In genomic region chr17:80205657-80206056, GRCm38 (mm10) we compare ENCODE assay signal across 10 mouse cellular contexts. TPM values are rescaled to one million over a fixed set of nuclear protein-coding genes. Genes with fewer than 3 reads are reported as not detected.
DNase-seq lines count a peak whose midpoint lies in the region; ATAC-seq and TF ChIP-seq lines count a peak whose summit lies in the region.
"Had no signal": no experiment of that assay in that cellular context is flagged by ENCODE, and none has a peak within 500 bp of the region (broad histone marks: within the 10 kb centered on the region; RNA-seq: fewer than 3 reads in every experiment).

No protein-coding gene starts in this region.

- H3K9ac ChIP-seq in hindbrain, embryonic 14.5 days: peak overlapping the region; percentile 99
- peak overlapping the region; percentile 98; the same call in 1 of the 2 replicates for H3K9ac ChIP-seq in midbrain, embryonic 14.5 days (replicated peaks; ENCODE audit: low read length)

- peaks cover 3% of the 10 kb centered on the region; the same call in 1 of the 2 replicates for H3K4me1 ChIP-seq in kidney, adult 2 months (ENCODE audit: control insufficient read depth, insufficient read depth, low read length)
- peaks cover 6% of the 10 kb centered on the region for H3K4me1 ChIP-seq in bone marrow macrophage, adult 2 months (ENCODE audit: control insufficient read depth, insufficient read depth, low read length)
- H3K4me1 ChIP-seq in hindbrain, embryonic 14.5 days (replicated peaks; ENCODE audit: control insufficient read depth, insufficient read depth, low read length): peaks cover 16% of the 10 kb centered on the region
- peaks cover 9% of the 10 kb centered on the region for H3K4me1 ChIP-seq in midbrain, embryonic 14.5 days (ENCODE audit: control insufficient read depth, insufficient read depth, low read length)

- peak overlapping the region; percentile 98 for H3K4me2 ChIP-seq in hindbrain, embryonic 14.5 days (replicated peaks)
- peak overlapping the region; percentile 93 for H3K4me2 ChIP-seq in midbrain, embryonic 14.5 days (ENCODE audit: low read length)

- H3K27me3 ChIP-seq in kidney, adult 2 months (replicated peaks; ENCODE audit: control insufficient read depth, insufficient read depth, low read length): no peaks in the 10 kb centered on the region
- H3K27me3 ChIP-seq in hindbrain, embryonic 14.5 days (ENCODE audit: control insufficient read depth, insufficient read depth, low read length): no peaks in the 10 kb centered on the region
- H3K27me3 ChIP-seq in midbrain, embryonic 14.5 days (ENCODE audit: control insufficient read depth, insufficient read depth, low read length): no peaks in the 10 kb centered on the region

- H3K36me3 ChIP-seq in kidney, adult 2 months (ENCODE audit: control insufficient read depth, insufficient read depth, low read length): peaks cover 11% of the 10 kb centered on the region
- H3K36me3 ChIP-seq in hindbrain, embryonic 14.5 days (replicated peaks; ENCODE audit: control insufficient read depth, insufficient read depth): peaks cover 45% of the 10 kb centered on the region
- H3K36me3 ChIP-seq in midbrain, embryonic 14.5 days (ENCODE audit: control insufficient read depth, insufficient read depth, low read length): peaks cover 40% of the 10 kb centered on the region

- TF ChIP-seq POLR2A in kidney, adult 2 months (IDR thresholded peaks at IDR 0.05; ENCODE audit: low read depth, low read length): no peak
- no peak for TF ChIP-seq POLR2A in bone marrow macrophage, adult 2 months (IDR thresholded peaks at IDR 0.05; ENCODE audit: borderline replicate concordance, low read depth, low read length)

- no peak for ATAC-seq in hindbrain, embryonic 14.5 days (ENCODE audit: low FRiP score)
- ATAC-seq in midbrain, embryonic 14.5 days (ENCODE audit: low FRiP score, low TSS enrichment): no peak
- no peak for ATAC-seq in cerebellum, adult (ENCODE audit: insufficient number of reproducible peaks, low FRiP score, low TSS enrichment)

- 3% methylated on average over 5 of the region's 5 CpGs for WGBS in kidney, adult 2 months
- 30% methylated on average over 5 of the region's 5 CpGs for WGBS in hindbrain, embryonic 14.5 days
- 33% methylated on average over 5 of the region's 5 CpGs for WGBS in midbrain, embryonic 14.5 days

- DNase-seq in kidney, adult 2 months: no peak
- DNase-seq in kidney, postnatal 10 days: no peak
- no peak for DNase-seq in hindbrain, embryonic 14.5 days (ENCODE audit: low spot score)
- no peak for DNase-seq in midbrain, embryonic 14.5 days
- DNase-seq in right cerebral cortex, adult 18-20 months: no peak
- DNase-seq in adrenal gland, postnatal 14 days: no peak
- DNase-seq: gastrocnemius, postnatal 36 days had no signal

- H3K9me3 ChIP-seq in hindbrain, embryonic 14.5 days (ENCODE audit: control insufficient read depth, low read length): no peaks in the 10 kb centered on the region
- H3K9me3 ChIP-seq in midbrain, embryonic 14.5 days (ENCODE audit: control insufficient read depth, low read length): no peaks in the 10 kb centered on the region

- no peak overlapping the region for H3K27ac ChIP-seq in kidney, adult 2 months (ENCODE audit: insufficient read depth, low read depth, low read length)
- H3K27ac ChIP-seq in bone marrow macrophage, adult 2 months (ENCODE audit: insufficient read depth, low read depth, low read length): no peak overlapping the region
- H3K27ac ChIP-seq in hindbrain, embryonic 14.5 days: peak overlapping the region; percentile 100
- peak overlapping the region; percentile 99; the same call in 1 of the 2 replicates for H3K27ac ChIP-seq in midbrain, embryonic 14.5 days (replicated peaks; ENCODE audit: low read depth, low read length)

- TF ChIP-seq CTCF in kidney, adult 2 months (conservative IDR thresholded peaks at IDR 0.05; ENCODE audit: insufficient read depth, insufficient read length, low read depth, low read length): no peak
- no peak for TF ChIP-seq CTCF in bone marrow macrophage, adult 2 months (IDR thresholded peaks at IDR 0.05; ENCODE audit: low read depth, low read length)

- H3K4me3 ChIP-seq in kidney, adult 2 months (ENCODE audit: insufficient read depth, low read depth, low read length): peak overlapping the region; percentile 76; the same call in 1 of the 2 replicates
- H3K4me3 ChIP-seq in bone marrow macrophage, adult 2 months (ENCODE audit: insufficient read depth, low read length): peak overlapping the region; percentile 97
- peak overlapping the region; percentile 91 for H3K4me3 ChIP-seq in hindbrain, embryonic 14.5 days (replicated peaks; ENCODE audit: low read length)
- H3K4me3 ChIP-seq in midbrain, embryonic 14.5 days (replicated peaks; ENCODE audit: low read depth, low read length): peak overlapping the region; percentile 89

RNA-seq across cellular contexts. Expression of gene Srsf7, which starts 1.4 kb away (rescaled TPM):
- polyA plus RNA-seq in kidney, adult 2 months (2012; rRNA removed): 26.5 and 34.3 TPM in 2 replicates
- 83.7 and 102 TPM in 2 replicates for polyA plus RNA-seq in bone marrow macrophage, adult 2 months (2012; ENCODE audit: insufficient read depth, insufficient read length, missing spikeins)
- 389 and 452 TPM in 2 replicates for polyA plus RNA-seq in hindbrain, embryonic 14.5 days (2014; fragmentation: Nextera tagmentation; extraction: Ambion mirVana)
- 459 and 531 TPM in 2 replicates for polyA plus RNA-seq in midbrain, embryonic 14.5 days (2014; fragmentation: Nextera tagmentation; extraction: Ambion mirVana)
- 123 and 131 TPM in 2 replicates for total RNA-seq in adrenal gland, postnatal 14 days (2021)

RNA-seq across cellular contexts. Expression of gene Ttc39d, which starts 1.6 kb away (rescaled TPM):
- polyA plus RNA-seq in kidney, adult 2 months (2012; rRNA removed): 0.04 and 0.05 TPM in 2 replicates
- polyA plus RNA-seq in bone marrow macrophage, adult 2 months (2012; ENCODE audit: insufficient read depth, insufficient read length, missing spikeins): not detected in 2 replicates
- polyA plus RNA-seq in hindbrain, embryonic 14.5 days (2014; fragmentation: Nextera tagmentation; extraction: Ambion mirVana): 0.15 and 0.26 TPM in 2 replicates
- 0.11 TPM in 1 of 2 replicates, not detected in the other for polyA plus RNA-seq in midbrain, embryonic 14.5 days (2014; fragmentation: Nextera tagmentation; extraction: Ambion mirVana)
- 0.15 TPM in 1 of 2 replicates, not detected in the other for total RNA-seq in adrenal gland, postnatal 14 days (2021)
- total RNA-seq: gastrocnemius, postnatal 36 days had no signal
- polyA plus RNA-seq: small intestine, adult 2 months had no signal

RNA-seq across cellular contexts. Expression of gene Gemin6, which starts 18.6 kb away (rescaled TPM):
- polyA plus RNA-seq in kidney, adult 2 months (2012; rRNA removed): 2.5 and 2.9 TPM in 2 replicates
- 7.1 and 8.0 TPM in 2 replicates for polyA plus RNA-seq in bone marrow macrophage, adult 2 months (2012; ENCODE audit: insufficient read depth, insufficient read length, missing spikeins)
- polyA plus RNA-seq in hindbrain, embryonic 14.5 days (2014; fragmentation: Nextera tagmentation; extraction: Ambion mirVana): 19.4 and 20.9 TPM in 2 replicates
- polyA plus RNA-seq in midbrain, embryonic 14.5 days (2014; fragmentation: Nextera tagmentation; extraction: Ambion mirVana): 19.4 and 20.8 TPM in 2 replicates
- total RNA-seq in adrenal gland, postnatal 14 days (2021): 8.7 and 9.3 TPM in 2 replicates

Comparison
In these comparisons a context has a peak if more than half of its experiments do, and no peak if none do; other contexts are left out.
1. H3K27ac ChIP-seq: peak in hindbrain, embryonic 14.5 days (single experiment) and midbrain, embryonic 14.5 days (single experiment); none in kidney, adult 2 months (single experiment) and bone marrow macrophage, adult 2 months (single experiment).
2. Peak in every context shown above with its lines, with median percentiles within 50 percentile points of each other: H3K4me3 ChIP-seq.